Mouse (Mus musculus) heart, adult 9 months (tissue): Measurements from ENCODE around the gene Htr6.

Source experiments
- DNase-seq, 2 experiments: peaks; one replicate each; pipeline ENCODE4 v3.0.0; 2022; ENCODE audit warnings: low spot score in 2 of 2

Gene Htr6

GRCm38 (mm10) chr4:139075041-139075711 lies at the start of gene Htr6:
TSS of gene Htr6 (minus strand) at chr4:139075570.
- DNase-seq: no peak

DNA sequence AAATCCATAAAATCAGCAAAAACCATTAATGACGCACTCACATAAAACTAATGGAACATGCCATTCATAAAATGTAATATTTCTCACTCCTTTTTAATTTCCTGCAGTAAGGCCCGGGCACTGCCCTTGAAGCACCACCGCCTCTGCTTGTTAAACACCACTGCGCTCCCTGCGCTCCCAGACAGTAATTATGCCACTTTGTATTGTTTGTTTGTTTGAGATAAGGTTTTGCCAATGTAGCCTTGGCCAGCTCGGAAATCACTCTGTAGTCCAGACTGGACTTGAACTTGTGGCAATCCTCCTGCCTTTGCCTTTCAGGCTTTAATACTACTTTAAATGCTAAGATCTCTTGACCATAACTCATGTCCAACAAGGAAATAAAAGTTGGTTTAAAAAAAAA lies 49.6 kb upstream of the Htr6 start:
- no peak for DNase-seq

- DNase-seq: no peak
Measured at GRCm38 (mm10) chr4:139122557-139122956, 47.2 kb upstream of the Htr6 start.

DNA sequence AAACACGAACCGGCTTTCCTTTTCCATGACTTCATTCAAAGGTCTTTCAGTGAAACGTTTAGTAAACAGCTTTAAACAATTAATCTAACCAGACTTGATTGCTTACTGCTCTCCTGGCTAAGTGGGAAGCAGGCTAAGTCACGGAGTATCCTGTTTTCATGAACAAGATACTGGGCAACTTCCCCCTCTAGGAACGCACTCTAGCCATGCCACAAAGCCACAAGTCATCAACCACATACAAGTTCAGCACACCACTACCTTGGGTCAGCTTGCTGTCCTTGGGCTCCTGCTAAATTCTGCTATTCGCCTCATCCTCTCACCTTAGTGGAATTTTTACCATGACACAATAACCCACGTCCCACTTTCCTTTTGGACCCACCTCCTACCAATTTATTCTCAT lies 45.6 kb upstream of the Htr6 start:
- DNase-seq: no peak

- DNase-seq: no peak
Measured at GRCm38 (mm10) chr4:139120281-139120814, 45.0 kb upstream of the Htr6 start.

GRCm38 (mm10) chr4:139116356-139117063 lies 41.1 kb upstream of the Htr6 start:
- no peak for DNase-seq

GRCm38 (mm10) chr4:139115721-139116120 lies 40.4 kb upstream of the Htr6 start:
- no peak for DNase-seq

- DNase-seq: no peak
Measured at GRCm38 (mm10) chr4:139112482-139112881, 37.1 kb upstream of the Htr6 start.

- DNase-seq: no peak
Measured at GRCm38 (mm10) chr4:139111421-139111820, 36.1 kb upstream of the Htr6 start.

DNA sequence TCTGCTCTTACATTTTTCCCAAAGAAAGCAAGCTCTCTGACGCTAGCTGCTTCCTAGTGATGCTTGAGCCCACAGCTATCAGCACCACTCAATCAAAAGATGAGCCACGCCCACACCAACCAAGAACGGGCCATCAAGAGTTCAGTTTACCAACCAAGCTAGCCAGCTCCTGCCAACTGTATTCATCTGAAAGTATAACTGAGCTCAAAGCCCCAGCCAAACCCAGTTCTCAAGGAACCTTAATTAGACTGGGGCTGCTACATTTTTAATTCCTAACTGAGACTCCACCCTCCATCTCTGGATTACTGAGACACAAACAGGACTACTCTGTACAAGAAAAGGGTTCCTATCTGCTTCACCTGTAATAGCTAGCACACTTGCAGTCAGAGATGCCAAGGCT lies 35.5 kb upstream of the Htr6 start:
- no peak for DNase-seq

- DNase-seq: no peak
Measured at GRCm38 (mm10) chr4:139105453-139105852, 30.1 kb upstream of the Htr6 start.

DNA sequence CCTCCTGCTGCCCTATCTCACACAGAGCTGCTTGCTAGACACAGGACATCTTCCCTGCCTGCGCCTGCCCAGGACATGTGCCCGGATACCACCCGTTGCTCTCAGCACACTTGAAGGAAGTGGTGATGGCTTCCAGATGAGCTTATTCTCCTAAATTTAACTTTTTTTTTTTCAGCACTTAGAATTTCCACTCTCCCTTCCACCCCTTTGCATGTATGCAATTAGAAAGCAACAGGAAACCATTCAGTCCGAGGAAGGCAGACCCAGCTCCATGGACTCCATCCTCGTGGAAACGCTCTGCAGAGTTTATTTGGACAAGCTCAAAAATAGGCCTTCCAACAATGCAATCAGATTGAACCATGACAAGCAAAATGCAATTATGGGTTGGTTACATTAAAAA lies 26.2 kb upstream of the Htr6 start:
- no peak for DNase-seq

DNA sequence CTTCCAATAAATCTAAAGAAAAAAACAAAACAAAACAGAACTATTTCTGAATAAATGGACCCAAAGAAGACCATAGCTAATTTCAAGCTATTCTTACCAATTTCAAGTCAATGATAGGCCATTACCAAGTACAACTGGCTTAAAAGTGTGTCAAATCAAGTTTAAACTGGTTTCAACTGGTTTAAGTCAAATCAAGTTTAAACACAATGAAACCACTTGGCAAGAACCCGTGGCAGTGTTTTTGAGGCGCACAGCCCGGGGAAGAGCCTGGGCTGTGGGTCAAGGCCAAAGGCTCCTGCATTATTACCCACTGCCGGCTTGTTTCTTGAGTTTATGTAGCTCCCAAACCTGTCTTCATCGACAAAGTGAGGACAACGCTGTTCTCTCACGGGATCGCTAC lies 25.0 kb upstream of the Htr6 start:
- no peak for DNase-seq

DNA sequence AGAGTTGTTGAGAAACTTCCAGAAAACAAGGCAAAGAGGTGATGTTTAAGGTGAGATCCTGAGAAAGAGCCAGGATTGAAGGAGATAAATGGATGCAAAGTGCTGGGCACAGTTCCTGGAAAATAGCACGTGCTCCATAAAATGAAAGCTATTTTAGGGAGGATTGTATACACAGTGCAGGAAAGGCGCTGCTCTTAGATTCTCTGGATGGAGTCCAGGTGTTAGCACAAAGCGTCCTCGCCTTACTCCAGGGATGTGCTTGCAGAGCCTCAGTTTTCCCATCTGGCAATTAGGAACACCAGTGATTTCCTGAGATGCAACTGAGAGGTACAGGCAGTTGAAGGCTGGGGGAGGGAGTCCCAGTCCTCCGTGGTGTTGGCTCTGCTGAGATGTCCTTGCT lies 20.8 kb upstream of the Htr6 start:
- no peak for DNase-seq

DNA sequence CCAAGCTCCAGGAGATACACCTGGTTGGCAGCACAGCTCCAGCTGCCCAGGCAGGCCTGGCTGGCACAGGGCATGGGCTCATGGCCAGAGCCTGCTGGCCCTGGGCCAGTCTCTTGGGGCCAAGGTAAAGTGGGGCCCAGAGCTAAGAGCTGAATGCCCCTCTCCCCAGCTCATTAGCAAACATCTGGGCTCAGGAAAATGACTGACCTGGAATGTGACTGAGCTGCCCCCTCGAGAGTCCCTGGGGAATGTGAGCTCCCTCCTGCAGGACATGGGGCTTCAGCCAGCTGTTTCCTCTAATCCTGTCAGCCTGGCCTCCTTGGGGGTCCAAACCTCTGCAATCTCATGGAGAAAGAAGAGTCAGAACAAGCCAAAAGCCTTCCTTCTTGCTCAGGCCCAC lies 20.0 kb upstream of the Htr6 start:
- DNase-seq: no peak

GRCm38 (mm10) chr4:139093196-139093530 lies 17.8 kb upstream of the Htr6 start:
- no peak for DNase-seq

- DNase-seq: peak; percentile 47 to 58
Measured at GRCm38 (mm10) chr4:139092356-139093195, 17.2 kb upstream of the Htr6 start, which contains the start of gene Nbl1. TSS of gene Nbl1 (minus strand) at chr4:139092993.

DNA sequence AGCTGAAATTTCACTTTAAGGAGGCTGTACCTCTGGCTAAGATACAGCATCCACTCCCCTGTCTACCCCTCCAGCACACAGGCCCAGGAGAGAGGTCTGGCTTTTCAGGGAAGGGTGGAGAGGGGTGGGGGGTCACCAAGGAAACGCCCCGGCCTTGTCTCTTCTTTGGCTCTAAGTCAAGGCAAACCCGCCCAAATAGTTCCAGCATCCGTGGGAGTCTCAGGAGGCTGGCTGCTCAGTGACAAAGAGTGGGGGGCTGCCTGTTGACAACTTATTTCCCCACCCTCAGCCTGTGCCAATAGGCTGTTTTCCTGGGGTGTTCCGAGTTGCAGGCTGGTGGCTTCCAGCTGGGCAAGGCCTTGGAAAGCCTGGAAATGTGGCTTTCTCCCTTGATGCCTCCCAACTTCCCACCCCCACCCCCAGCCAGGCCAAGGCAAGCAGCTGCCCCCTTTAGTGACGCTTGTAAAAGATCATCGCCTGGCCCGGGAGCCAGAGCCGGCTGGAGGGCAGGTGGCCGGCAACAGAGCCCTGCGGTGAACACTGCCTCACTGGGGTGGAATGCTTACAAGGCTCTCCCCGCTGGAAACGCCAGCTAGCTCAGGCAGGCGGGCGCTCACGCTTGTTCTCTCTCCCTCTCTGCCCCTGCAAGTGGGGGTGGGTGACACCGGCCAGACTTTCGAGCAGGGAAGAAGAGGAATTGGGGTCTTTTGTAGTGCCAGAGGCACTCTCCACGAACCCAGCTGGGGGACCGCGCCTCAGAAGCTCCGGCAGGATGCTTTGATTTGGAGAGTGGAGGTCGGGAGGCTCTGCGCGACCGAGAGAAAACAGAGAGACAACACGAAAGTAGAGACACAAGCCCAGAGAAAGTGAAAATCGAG lies 16.3 kb upstream of the Htr6 start:
- peak; percentile 33 to 38 for DNase-seq

- no peak for DNase-seq
Measured at GRCm38 (mm10) chr4:139091066-139091465, 15.7 kb upstream of the Htr6 start.

DNA sequence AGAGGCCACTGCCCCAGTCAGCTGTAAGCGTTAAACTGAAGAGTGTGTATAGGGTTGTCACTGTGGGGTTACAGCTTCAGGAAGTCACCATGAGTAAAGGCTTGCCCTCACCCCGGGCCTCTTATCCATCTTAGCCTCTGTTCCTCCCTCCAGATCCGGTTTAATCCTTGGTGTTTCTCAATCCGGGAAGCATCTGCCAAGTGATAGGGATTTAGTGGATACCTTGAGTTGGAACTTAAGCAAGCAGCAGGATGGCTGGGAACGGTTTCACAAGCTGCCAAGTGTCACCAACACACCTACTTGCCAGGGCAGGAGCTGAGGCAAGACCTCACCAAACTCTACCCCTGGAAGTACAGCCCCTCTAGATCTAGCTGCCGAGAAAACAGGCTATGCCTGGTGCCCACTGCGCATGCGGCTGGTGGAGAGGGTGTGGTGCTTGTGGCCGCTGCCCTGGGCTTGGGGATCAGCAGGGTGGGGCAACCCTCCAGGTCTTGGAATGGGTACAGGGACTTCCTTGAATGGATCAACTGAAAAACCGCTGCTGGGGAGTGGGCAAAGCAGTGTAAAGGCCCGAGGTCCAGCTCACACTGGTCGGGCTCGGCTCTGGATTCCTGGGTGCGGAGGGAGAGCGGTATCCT lies 15.1 kb upstream of the Htr6 start:
- DNase-seq: peak in 1 of 2 experiments; percentile 22
